Mouse (Mus musculus) layer of hippocampus, adult 9-10 months (tissue): ENCODE results near the gene Slc35f4.
"Not testable (repeated sequence)": the region's sequence is repeated elsewhere in the genome, so short reads cannot be mapped to it uniquely, and the experiment has no call there.

Experiments
- DNase-seq: peaks from one replicate; pipeline ENCODE4 v3.0.0; 2022; ENCODE audit warnings: low spot score

The Slc35f4 gene

DNA sequence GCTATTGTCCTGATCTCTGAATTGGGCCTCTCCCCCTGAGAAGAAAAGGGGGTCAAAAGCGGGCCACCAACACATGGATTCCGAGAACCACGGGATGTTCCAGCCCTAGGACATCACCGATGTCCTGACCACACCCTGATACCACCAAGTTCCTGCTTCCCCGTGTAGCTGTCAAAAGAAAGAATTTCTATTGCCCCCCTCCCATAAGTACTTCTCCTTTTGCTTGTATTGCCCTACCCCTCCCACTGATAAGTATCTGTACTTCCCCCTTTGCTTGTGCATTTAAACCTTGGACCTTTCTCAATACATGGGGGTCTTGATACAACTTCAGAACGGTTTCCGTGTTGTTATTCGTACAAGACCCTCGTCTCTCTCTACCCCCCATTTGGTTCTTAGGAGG lies 247.4 kb downstream of the Slc35f4 start:
- DNase-seq, result not testable (repeated sequence)

DNA sequence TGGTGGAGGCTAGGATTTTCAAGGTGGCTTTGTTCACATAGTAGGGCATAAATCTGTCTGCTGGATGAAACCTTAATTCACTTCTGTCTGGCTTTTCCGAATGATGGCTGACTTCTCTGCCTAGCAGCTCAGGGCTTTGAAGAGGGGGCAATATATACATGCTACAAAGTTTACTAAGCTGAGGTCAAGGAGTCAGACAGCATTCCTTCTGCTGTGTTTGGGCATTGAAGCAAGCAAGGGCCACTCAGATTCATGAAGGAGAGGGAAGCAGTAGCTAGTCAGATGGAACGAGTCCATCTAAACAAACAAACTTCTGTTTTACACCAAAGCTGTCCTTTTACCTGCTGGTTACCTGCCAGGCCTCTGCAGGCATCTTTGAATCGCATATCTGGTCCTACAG lies 248.2 kb downstream of the Slc35f4 start:
- DNase-seq, result no peak

DNA sequence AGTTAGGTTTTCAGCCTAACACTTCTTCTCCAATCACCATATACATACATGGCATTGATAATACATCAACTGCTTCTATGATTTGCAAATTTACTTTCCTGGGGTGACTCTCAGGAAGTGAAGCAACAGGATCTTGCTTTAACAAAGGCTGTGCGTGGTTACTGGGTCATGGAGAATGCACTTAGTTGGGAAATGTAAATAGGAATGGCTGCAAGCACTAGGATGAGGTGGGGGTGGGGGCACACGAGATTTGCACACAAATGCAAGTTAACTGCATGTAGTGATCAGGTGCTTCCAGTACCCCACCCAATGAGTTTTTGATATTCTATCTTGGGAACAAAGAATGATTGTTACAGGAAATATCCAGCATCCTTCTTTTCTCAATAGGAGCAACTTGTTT lies 250.5 kb downstream of the Slc35f4 start:
- no peak for DNase-seq

DNA sequence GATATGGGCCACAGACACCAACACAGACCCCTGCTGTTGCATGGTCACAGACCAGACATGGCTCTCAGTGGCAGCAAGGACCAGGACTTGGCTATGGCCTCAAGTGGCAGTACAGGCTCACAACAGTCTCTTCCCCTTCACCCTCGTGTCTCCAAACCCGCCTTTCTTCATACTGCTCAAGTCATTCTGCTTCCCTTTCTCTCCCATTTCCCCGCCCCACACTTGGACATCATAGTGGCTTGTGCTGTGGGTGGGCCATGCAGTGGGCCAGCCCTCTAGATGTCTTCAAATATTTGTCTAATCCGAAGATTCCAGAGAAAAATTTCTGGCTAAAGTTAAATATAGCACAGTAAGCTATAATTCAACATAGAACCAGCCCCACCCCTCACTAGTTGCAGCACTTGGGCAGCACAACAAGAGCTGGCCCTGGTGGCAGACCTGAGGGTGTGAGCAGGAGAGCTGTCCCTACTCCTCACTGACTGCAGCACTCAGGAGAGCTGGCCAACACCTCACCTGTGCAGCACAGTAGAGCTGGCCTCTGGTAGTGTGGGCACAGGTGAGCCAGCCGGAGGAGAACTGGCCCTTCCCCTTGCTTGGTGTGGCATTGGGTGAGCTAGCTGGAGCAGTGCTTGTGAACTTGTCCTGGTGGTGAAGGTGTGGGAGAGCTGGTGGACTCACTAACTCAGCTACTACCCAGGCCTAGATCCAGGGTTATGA lies 260.4 kb downstream of the Slc35f4 start:
- no peak for DNase-seq
